Mouse (Mus musculus): ENCODE results near the gene Fbxo48. TPM values are rescaled to one million over a fixed set of nuclear protein-coding genes. Genes with fewer than 3 reads are reported as not detected.

Fbxo48 gene
- total RNA-seq (2014; fragmentation: Nextera tagmentation) (11.2 and 17.8 TPM in 2 replicates), total RNA-seq (2017) (10.0 and 11.0 TPM in 2 replicates)

GRCm38 (mm10) chr11:16950976-16951760, at the start of gene Fbxo48:
Fbxo48 (plus strand) TSS chr11:16951375.
- ATAC-seq (replicated peaks; ENCODE audit: low FRiP score, low TSS enrichment, poor library complexity, severe bottlenecking), result peak; percentile 96

GRCm38 (mm10) chr11:16904302-16905011, 46.7 kb upstream of the Fbxo48 start:
- ATAC-seq (replicated peaks; ENCODE audit: low FRiP score, low TSS enrichment, poor library complexity, severe bottlenecking), result no peak

GRCm38 (mm10) chr11:16905012-16905332, 46.2 kb upstream of the Fbxo48 start:
- no peak for ATAC-seq (replicated peaks; ENCODE audit: low FRiP score, low TSS enrichment, poor library complexity, severe bottlenecking)

GRCm38 (mm10) chr11:16906530-16906929, 44.6 kb upstream of the Fbxo48 start:
- no peak for ATAC-seq (replicated peaks; ENCODE audit: low FRiP score, low TSS enrichment, poor library complexity, severe bottlenecking)

GRCm38 (mm10) chr11:16907517-16908129, 43.6 kb upstream of the Fbxo48 start:
- no peak for ATAC-seq (replicated peaks; ENCODE audit: low FRiP score, low TSS enrichment, poor library complexity, severe bottlenecking)

- ATAC-seq (replicated peaks; ENCODE audit: low FRiP score, low TSS enrichment, poor library complexity, severe bottlenecking), result no peak
These were observed 36.4 kb upstream of the Fbxo48 start for GRCm38 (mm10) chr11:16914756-16915155.

- ATAC-seq (replicated peaks; ENCODE audit: low FRiP score, low TSS enrichment, poor library complexity, severe bottlenecking), result no peak
These were observed 35.3 kb upstream of the Fbxo48 start for GRCm38 (mm10) chr11:16915850-16916249.

DNA sequence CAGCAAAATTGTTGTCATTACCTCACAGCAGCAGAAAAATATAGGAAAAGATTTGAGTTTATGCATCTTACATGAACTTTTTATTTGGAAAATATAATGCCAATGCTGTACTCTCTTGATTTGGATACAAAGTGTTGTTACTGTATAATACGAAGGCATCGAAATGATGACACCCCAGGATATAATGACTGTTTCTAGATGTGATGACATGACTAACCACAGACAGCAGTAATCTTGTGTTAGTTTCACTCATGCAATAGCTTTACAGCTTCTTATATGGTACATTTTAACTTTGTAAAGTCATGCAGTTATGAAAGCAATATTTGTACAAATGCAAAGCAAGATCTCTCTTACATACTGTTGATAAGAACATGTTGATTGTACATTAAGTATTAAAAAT, 33.7 kb upstream of the Fbxo48 start:
- no peak for ATAC-seq (replicated peaks; ENCODE audit: low FRiP score, low TSS enrichment, poor library complexity, severe bottlenecking)

DNA sequence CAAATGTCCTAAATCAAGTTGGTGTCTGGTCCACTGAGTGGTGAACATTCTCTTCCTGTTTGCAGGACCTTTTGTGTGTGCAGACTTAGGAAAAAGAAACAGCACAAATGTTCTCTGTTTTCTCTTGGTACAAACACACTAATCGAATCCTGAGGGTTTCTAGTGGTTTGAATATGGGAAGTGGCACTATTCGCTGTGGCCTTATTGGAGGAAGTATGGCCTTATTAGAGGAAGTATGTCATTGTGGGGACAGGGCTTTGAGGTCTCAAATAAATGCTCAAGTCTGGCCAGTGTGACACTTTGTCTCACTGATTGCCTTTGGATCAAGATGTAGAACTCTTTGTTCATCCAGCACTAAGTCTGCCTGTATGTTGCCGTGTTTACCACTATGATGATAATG, 19.0 kb upstream of the Fbxo48 start:
- ATAC-seq (replicated peaks; ENCODE audit: low FRiP score, low TSS enrichment, poor library complexity, severe bottlenecking), result no peak

GRCm38 (mm10) chr11:16935577-16936236, 15.5 kb upstream of the Fbxo48 start:
- ATAC-seq (replicated peaks; ENCODE audit: low FRiP score, low TSS enrichment, poor library complexity, severe bottlenecking), result no peak

GRCm38 (mm10) chr11:16941103-16941793, 9.9 kb upstream of the Fbxo48 start:
- no peak for ATAC-seq (replicated peaks; ENCODE audit: low FRiP score, low TSS enrichment, poor library complexity, severe bottlenecking)

GRCm38 (mm10) chr11:16941973-16942452, 9.2 kb upstream of the Fbxo48 start:
- no peak for ATAC-seq (replicated peaks; ENCODE audit: low FRiP score, low TSS enrichment, poor library complexity, severe bottlenecking)

DNA sequence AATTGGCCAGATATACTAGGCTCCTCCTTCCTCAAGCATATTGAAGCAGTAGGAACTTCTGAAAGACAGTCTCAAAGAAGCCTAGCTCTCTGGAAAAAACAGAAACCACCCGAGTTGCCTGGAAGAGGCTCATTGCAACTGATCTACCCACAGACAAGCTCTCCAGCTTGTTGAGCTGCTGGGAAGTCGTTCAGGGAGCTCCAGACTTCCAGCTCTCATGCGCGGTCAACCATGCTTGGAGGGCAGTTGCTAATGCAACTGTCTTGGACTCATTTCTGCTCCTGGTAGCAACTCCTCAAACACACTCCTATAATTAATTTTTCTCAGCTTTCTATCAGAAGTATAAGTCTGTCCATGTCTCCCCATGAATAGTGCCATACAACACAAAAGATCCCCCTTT, 8.2 kb upstream of the Fbxo48 start:
- ATAC-seq (replicated peaks; ENCODE audit: low FRiP score, low TSS enrichment, poor library complexity, severe bottlenecking), result no peak

DNA sequence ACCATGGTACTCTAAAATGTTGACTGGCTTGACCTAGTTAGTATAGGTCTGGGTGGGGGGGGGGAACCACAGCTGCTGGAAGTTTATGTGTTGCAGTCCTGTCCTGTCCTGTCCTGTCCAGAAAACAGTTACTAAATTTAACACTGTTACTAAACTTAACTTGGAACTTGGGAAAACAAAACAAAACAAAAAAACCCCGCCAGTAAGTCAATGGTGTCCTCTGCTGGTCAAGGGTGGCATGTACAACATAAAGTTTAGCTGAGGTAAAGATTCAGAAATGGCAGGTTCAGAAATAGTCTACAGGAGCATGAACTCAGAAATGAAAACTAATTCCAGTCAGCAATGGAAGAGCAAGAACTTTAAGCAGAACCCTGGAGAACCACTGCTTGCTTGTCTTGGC, 2.4 kb upstream of the Fbxo48 start:
- ATAC-seq (replicated peaks; ENCODE audit: low FRiP score, low TSS enrichment, poor library complexity, severe bottlenecking), result no peak

DNA sequence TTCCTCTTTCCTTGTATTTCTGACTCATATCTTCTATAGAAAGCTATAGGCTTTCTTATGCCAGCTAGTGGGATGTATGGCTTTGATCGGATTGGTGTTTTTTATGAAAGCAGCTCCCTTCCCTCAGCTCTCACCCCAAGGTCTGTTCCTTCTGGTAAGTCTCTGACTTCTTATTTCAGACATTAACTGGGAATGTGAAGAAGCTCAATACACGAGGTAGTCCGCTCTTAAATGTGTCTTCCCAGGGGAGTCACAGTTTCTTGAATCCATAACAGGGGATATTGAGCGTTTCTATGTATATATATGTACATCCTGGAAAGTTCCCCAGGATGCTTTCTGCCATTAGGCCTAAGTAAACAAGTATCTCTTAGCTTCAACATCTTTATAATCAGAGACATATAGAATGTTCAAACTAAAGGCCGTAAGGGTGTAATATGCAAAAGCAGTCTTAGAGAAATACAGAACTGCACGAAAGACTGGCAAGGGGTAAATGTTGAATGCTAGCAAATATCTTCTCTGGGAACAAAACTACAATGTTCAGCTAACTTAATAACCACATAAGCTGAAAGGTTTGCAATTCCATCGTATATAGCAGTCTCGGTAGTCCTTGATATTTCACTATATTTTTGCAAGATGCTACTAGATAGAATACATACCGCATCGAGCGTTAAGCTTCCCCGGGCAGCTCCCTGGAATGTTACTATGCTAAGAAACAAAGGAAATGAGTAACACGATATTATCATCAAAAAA, 774 bp upstream of the Fbxo48 start:
- ATAC-seq (replicated peaks; ENCODE audit: low FRiP score, low TSS enrichment, poor library complexity, severe bottlenecking), result peak; percentile 8

DNA sequence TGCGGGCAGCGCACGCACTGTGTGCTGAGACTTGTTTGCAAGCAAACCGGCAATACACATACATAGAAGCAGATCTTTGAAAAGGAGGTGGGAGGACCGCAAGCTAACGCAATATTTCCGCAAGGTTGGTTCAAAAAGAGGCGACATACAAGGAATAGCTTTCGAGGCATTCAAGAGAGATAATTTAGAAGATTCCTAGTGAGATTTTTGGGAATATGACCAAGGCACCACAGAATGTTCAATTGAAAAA, 511 bp downstream of the Fbxo48 start:
- ATAC-seq (replicated peaks; ENCODE audit: low FRiP score, low TSS enrichment, poor library complexity, severe bottlenecking), result peak; percentile 23

DNA sequence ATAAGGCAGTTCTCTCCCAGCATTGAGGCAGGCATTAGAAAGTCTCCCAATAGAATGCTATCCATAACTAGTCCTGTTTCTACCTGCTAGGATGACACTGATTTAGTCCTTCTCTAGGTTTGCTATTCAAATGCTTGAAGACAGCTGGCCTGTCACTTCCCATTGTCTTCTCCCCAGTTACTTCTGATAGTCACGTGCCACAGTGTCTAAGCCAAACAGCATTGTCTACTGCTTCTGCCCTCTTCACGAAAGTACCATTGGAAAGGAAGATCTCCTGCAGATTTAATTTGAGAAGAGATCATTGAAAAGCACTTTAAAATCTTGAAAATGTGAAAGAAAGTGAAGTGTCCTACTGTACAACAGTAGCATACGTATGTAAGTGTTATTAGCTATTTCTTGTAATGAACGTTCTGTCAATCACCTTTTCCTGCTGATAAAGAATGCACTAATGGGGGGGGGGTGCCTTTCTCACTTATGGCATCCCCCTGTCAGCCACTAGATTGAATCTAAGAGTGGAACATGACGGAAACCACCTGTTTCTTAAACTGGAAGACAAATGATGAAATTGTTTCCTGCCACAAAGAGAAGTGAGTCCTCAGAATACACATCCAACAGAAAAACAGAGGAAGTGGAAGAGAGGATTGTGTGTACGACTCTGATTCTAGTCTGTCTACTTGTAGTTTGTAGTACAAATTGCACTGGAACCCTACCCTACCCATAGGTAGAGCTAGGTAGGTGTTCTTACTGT, 5.1 kb downstream of the Fbxo48 start:
- ATAC-seq (replicated peaks; ENCODE audit: low FRiP score, low TSS enrichment, poor library complexity, severe bottlenecking), result no peak

DNA sequence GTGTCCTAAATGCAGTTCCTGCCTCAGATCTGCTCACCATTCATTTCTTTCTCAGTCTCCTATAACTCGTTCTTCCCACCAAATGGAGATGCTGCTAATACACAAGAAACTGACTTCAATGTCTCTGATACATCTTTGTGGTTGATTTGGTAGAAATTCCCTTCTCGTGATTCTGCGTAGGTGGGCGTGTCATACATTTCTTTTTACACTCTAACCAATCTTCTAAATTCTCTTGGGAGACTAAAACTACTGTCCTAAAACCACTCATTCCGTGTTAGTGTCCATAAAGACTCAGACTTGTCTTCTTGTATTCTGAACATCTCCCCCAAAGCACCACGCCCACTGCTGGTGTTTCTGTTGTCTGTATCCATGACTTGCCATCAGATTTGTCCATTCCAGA, 5.9 kb downstream of the Fbxo48 start:
- no peak for ATAC-seq (replicated peaks; ENCODE audit: low FRiP score, low TSS enrichment, poor library complexity, severe bottlenecking)
